Mouse (Mus musculus) heart, postnatal 4 days (tissue): ENCODE results near the gene D10Wsu102e. TPM values are rescaled to one million over a fixed set of nuclear protein-coding genes. Genes with fewer than 3 reads are reported as not detected.
A peak's percentile ranks its signal among the peaks of the same experiment; 100 is the strongest.

ENCODE experiments used
- DNase-seq: peaks from one replicate; pipeline ENCODE4 v3.0.0; 2021
- total RNA-seq, 2 experiments: library from RNA; stranded (reverse); gene quantifications; 2 replicates each; pipeline ENCODE4 v1.2.3; 2021

The D10Wsu102e gene
- total RNA-seq = 1 to 10 TPM; 1.1 TPM

- DNase-seq = peak; percentile 97
Observed at GRCm38 (mm10) chr10:83359956-83360355, at the start of gene D10Wsu102e. Gene D10Wsu102e (plus strand): TSS chr10:83360221.

- DNase-seq = no peak
Observed at GRCm38 (mm10) chr10:83310356-83310755, 49.7 kb upstream of the D10Wsu102e start.

GRCm38 (mm10) chr10:83313033-83313432 is 47.0 kb upstream of the D10Wsu102e start:
- no peak for DNase-seq

- DNase-seq = no peak
Observed at GRCm38 (mm10) chr10:83320396-83320795, 39.6 kb upstream of the D10Wsu102e start.

- no peak for DNase-seq
Observed at GRCm38 (mm10) chr10:83320870-83321269, 39.2 kb upstream of the D10Wsu102e start.

GRCm38 (mm10) chr10:83321528-83321927 is 38.5 kb upstream of the D10Wsu102e start:
- no peak for DNase-seq

GRCm38 (mm10) chr10:83322551-83323100 is 37.4 kb upstream of the D10Wsu102e start:
- DNase-seq = no peak

GRCm38 (mm10) chr10:83324871-83325270 is 35.1 kb upstream of the D10Wsu102e start:
- DNase-seq = no peak

- DNase-seq = no peak
Observed at GRCm38 (mm10) chr10:83325903-83326302, 34.1 kb upstream of the D10Wsu102e start.

- no peak for DNase-seq
Observed at GRCm38 (mm10) chr10:83326648-83327285, 33.3 kb upstream of the D10Wsu102e start.

- DNase-seq = no peak
Observed at GRCm38 (mm10) chr10:83328791-83329190, 31.2 kb upstream of the D10Wsu102e start.

GRCm38 (mm10) chr10:83330336-83330735 is 29.7 kb upstream of the D10Wsu102e start:
- no peak for DNase-seq

- no peak for DNase-seq
Observed at GRCm38 (mm10) chr10:83331811-83332210, 28.2 kb upstream of the D10Wsu102e start.

GRCm38 (mm10) chr10:83332581-83332980 is 27.4 kb upstream of the D10Wsu102e start:
- no peak for DNase-seq

- no peak for DNase-seq
Observed at GRCm38 (mm10) chr10:83336336-83336735, 23.7 kb upstream of the D10Wsu102e start.

GRCm38 (mm10) chr10:83337159-83337951 is 22.7 kb upstream of the D10Wsu102e start, which contains the start of gene Slc41a2:
Gene Slc41a2 (minus strand): TSS chr10:83337882.
- DNase-seq = peak; percentile 51

GRCm38 (mm10) chr10:83337971-83338598 is 21.9 kb upstream of the D10Wsu102e start:
- DNase-seq = no peak

GRCm38 (mm10) chr10:83341226-83341625 is 18.8 kb upstream of the D10Wsu102e start:
- DNase-seq = no peak

- DNase-seq = peak; percentile 17
Observed at GRCm38 (mm10) chr10:83343171-83343570, 16.9 kb upstream of the D10Wsu102e start.

- DNase-seq = no peak
Observed at GRCm38 (mm10) chr10:83343828-83344685, 16.0 kb upstream of the D10Wsu102e start.

- no peak for DNase-seq
Observed at GRCm38 (mm10) chr10:83345693-83346358, 14.2 kb upstream of the D10Wsu102e start.
